Mouse (Mus musculus) neural tube, embryonic 11.5 days (tissue): ENCODE data around the gene Krt35. TPM values are rescaled to one million over a fixed set of nuclear protein-coding genes. Genes with fewer than 3 reads are reported as not detected.

Experiments used
- ATAC-seq: fragments of 200-750 bp; cut with Nextera tagmentation; 2 replicates; pipeline ENCODE4 v1.8.0; 2017; ENCODE audit warnings: moderate number of reproducible peaks, mild to moderate bottlenecking, moderate TSS enrichment, moderate library complexity; ENCODE audit not compliant: insufficient read depth, low FRiP score, low TSS enrichment
- DNase-seq: peaks from one replicate; pipeline ENCODE4 v3.0.0-alpha.2; 2015; ENCODE audit warnings: low spot score
- H3K27ac ChIP-seq: fragments of 300-500 bp; sonication (generic); 2 replicates; pipeline ENCODE4 v1.5.1; 2014; ENCODE audit warnings: low read depth, mild to moderate bottlenecking, low read length
- H3K27me3 ChIP-seq: fragments of 300-500 bp; sonication (generic); 2 replicates; pipeline ENCODE4 v1.6.1; 2014; ENCODE audit warnings: mild to moderate bottlenecking, low read length, mixed read lengths; ENCODE audit not compliant: control insufficient read depth, insufficient read depth
- H3K36me3 ChIP-seq: fragments of 300-500 bp; sonication (generic); 2 replicates; pipeline ENCODE4 v1.6.1; 2014; ENCODE audit warnings: mild to moderate bottlenecking, low read length, moderate library complexity, mixed read lengths; ENCODE audit not compliant: control insufficient read depth, insufficient read depth
- H3K4me1 ChIP-seq: fragments of 300-500 bp; sonication (generic); 2 replicates; pipeline ENCODE4 v1.6.1; 2014; ENCODE audit warnings: low read length, mixed read lengths; ENCODE audit not compliant: control insufficient read depth, insufficient read depth
- H3K4me2 ChIP-seq: fragments of 300-500 bp; sonication (generic); 2 replicates; pipeline ENCODE4 v1.6.1; 2014; ENCODE audit warnings: low read depth, mild to moderate bottlenecking, moderate library complexity
- H3K4me3 ChIP-seq: fragments of 300-500 bp; sonication (generic); 2 replicates; pipeline ENCODE4 v1.5.1; 2014; ENCODE audit warnings: low read depth, low read length
- H3K9ac ChIP-seq: fragments of 300-500 bp; sonication (generic); 2 replicates; pipeline ENCODE4 v1.6.1; 2014; ENCODE audit warnings: mild to moderate bottlenecking, low read length
- H3K9me3 ChIP-seq: fragments of 300-500 bp; sonication (generic); 2 replicates; pipeline ENCODE4 v1.6.1; 2016; ENCODE audit warnings: low read length; ENCODE audit not compliant: control insufficient read depth
- WGBS: fragments of 180-500 bp; shearing (Covaris S2); extraction: QIAGEN DNeasy Blood & Tissue Kit; methylation state at CpG from one replicate; pipeline ENCODE4 v1.1.7; 2014; 5-methylcytosine and 5-hydroxymethylcytosine counted together
- polyA plus RNA-seq: library from polyadenylated mRNA; unstranded; fragments of >200 nt; fragmentation: Nextera tagmentation; extraction: Ambion mirVana; gene quantifications from 2 replicates; pipeline ENCODE4 v1.2.1, GENCODE M21; 2014

Gene Krt35
- polyA plus RNA-seq, 1 experiment from 2014 or later, result not detected

DNA sequence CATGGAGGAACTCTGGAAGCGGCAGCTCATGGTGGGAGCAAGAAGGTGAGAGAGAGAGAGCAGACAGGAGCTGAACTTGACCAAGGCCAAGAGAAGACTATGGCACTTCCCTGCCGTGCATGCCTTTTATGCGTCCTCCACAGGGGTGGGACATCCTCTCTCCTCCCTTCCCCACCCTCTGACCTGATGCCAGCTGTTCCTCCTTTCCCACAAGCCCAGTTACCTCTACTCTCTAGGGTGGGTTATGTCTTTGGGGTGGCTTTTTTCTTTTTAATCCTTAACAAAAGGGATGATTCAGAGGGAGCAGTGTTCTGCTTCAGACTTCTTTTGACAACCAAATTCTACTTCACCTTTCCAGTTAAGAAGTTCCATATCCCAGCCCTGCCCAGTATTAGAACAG, 25.4 kb upstream of the Krt35 start, which contains the start of gene Krt13:
TSS of gene Krt13 (minus strand) at position 101 of the 400 bp plus-strand sequence.
- Histone ChIP-seq H3K4me2 (no peak within 1 kb of the TSS), H3K27me3 (no peaks in the 10 kb centered on the region), H3K9ac (no peak within 1 kb of the TSS), H3K4me1 (no peaks in the 10 kb centered on the region), H3K36me3 (no peaks in the 10 kb centered on the region), H3K27ac (no peak within 1 kb of the TSS), H3K9me3 (no peaks in the 10 kb centered on the region), H3K4me3 (no peak within 1 kb of the TSS)
- no peak for DNase-seq
- 76% methylated on average over 3 of the region's 3 CpGs for WGBS
- ATAC-seq, result no peak

DNA sequence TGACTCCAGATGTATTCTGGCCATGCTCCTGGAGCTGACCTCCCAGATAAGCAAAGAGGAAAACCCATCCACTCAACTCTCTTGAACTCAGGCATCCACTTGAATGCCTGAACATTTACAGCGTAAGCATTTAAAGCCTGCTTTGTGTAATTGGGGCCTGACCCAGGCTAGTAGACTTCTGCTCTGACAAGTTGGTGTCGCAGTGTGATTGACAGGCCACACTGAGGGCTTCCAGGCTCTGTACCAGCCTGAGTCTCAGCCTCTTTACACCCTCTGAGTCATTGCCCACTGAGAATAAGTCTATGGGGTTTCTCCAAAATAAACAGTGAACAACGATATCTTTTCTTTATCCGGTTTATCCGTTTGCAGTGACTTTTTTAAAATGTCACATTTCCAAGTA, 24.3 kb upstream of the Krt35 start:
- no peak for DNase-seq
- Histone ChIP-seq H3K9me3 (no peaks in the 10 kb centered on the region), H3K4me1 (no peaks in the 10 kb centered on the region), H3K36me3 (no peaks in the 10 kb centered on the region), H3K4me3 (no peak overlapping the region), H3K27ac (no peak overlapping the region), H3K9ac (no peak overlapping the region), H3K27me3 (no peaks in the 10 kb centered on the region), H3K4me2 (no peak overlapping the region)
- no peak for ATAC-seq
- 90% methylated on average over 5 of the region's 5 CpGs for WGBS

DNA sequence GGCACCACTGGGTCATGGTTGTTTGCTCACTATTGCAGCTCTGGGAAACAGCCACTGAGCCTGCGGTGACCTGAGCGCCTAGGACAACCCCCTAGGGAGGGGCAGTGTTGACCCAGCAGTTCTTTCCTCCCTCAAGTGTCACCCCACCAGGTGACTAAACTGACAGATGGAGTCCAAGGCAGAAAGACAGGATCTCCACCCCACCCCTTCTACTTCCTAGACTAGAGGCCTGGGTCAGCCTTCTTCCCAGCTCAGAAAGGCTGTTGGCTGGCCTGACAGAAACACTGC, 17.6 kb upstream of the Krt35 start:
- WGBS, result 38% methylated on average over 2 of the region's 2 CpGs
- Histone ChIP-seq H3K9ac (no peak overlapping the region), H3K9me3 (no peaks in the 10 kb centered on the region), H3K4me1 (no peaks in the 10 kb centered on the region), H3K4me3 (no peak overlapping the region), H3K27me3 (no peaks in the 10 kb centered on the region), H3K27ac (no peak overlapping the region), H3K4me2 (no peak overlapping the region), H3K36me3 (no peaks in the 10 kb centered on the region)
- no peak for ATAC-seq
- no peak for DNase-seq

DNA sequence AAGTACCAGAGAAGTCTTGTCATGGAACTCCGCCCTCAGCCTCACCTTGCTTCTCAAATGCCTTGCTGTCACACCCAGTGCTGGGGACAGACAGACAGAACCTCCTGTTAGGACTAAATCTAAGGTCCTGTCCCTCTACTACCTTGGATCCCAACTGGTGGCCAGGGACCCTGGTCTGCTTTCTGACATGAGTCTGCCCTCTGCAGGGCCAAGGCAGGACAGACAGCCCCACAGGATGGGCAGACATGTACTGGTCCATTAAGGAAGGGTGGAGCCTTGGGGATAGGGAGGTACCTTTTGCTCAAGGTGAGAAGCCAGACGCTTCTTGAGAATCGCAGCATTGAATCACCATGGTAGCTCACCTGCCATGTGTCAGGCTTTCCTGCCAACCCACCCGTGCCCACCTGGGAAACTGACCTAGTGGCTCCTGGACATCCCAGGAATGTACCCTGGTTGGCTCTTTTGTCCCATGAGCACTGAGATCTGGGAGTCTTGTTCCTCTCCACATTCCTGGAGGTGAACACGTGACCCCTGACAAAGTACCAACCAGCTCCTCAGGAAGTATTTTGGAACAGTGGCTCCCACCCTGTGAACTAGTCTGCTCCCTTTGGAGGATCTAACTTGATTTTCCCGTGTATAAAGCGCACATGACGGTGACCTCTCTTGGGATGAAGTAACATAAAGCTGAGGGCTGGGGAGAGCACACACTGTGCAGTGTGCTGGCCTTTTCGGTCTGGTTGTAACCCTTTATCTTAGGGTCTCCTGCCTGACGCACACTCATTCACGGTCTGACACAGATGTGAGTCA, 17.1 kb upstream of the Krt35 start:
- Histone ChIP-seq H3K36me3 (no peaks in the 10 kb centered on the region), H3K9me3 (no peaks in the 10 kb centered on the region), H3K27me3 (no peaks in the 10 kb centered on the region), H3K4me1 (no peaks in the 10 kb centered on the region), H3K9ac (no peak overlapping the region), H3K4me2 (no peak overlapping the region), H3K27ac (no peak overlapping the region), H3K4me3 (no peak overlapping the region)
- ATAC-seq (no peak), DNase-seq (no peak)
- 80% methylated on average over 11 of the region's 11 CpGs for WGBS

DNA sequence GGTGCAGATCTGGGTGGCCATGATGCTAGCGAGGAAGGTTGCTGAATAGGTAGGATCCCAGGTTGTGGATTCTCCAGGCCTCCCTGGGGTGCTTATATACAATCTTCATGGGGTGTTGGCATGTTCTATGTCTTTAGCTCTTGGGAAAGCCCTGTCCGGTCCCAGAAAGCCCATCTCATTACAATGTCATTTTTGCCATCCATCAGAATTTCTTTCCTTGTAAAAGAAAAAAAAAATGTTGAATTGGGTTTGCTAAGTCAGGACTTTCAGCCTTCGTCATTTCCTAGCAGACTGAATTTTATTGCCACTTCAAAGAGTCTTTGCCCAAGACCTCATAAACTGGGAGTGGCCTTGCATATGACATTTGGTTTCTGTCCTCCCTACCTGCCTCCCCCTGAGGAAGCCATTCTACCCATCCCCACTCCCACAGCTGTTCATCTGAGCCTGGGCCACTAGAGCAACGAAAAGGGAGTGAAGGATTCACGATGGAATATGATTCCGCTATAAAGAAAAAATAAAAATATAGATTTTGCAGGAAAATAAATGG, 9.6 kb upstream of the Krt35 start, which contains the start of gene Krt36:
TSS of gene Krt36 (minus strand) at position 51 of the 547 bp plus-strand sequence.
- Histone ChIP-seq H3K4me3 (no peak within 1 kb of the TSS), H3K9ac (no peak within 1 kb of the TSS), H3K27me3 (no peaks in the 10 kb centered on the region), H3K36me3 (no peaks in the 10 kb centered on the region), H3K4me1 (no peaks in the 10 kb centered on the region), H3K27ac (no peak within 1 kb of the TSS), H3K9me3 (no peaks in the 10 kb centered on the region), H3K4me2 (no peak within 1 kb of the TSS)
- 83% methylated on average over 6 of the region's 6 CpGs for WGBS
- no peak for ATAC-seq
- no peak for DNase-seq

DNA sequence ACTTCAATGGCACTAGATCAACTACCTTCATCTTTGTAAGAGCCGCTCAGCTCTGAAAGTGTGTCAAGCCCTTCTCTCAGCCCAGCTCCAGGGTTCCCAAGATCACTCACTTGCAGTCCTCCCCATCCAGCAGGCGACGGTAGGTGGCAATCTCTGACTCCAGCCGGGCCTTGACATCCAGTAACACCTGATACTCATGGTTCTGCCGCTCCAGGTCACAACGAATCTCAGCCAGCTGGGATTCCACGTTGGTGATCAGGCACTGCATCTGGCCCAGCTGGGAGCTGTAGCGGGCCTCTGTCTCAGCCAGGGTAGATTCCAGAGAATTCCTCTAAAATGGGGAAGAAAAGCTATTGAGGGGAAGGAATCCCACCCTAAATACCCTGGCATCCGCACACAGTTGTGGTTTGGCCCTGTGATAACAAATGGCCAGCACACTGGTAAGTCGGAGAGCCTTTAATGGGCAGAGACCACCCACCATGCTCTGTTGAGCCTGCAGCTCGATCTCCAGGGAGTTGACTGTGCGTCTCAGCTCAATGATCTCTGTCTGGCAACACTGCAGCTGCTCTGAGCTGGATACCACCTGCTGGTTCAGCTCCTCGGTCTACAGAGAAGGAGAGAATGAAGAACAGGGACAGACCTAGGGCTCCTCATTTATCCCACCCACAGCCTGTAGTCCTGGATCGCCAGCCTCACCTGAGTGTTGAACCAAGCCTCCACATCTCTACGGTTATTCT, 6.8 kb upstream of the Krt35 start:
- ATAC-seq, result no peak
- WGBS, result 67% methylated on average over 15 of the region's 15 CpGs

DNA sequence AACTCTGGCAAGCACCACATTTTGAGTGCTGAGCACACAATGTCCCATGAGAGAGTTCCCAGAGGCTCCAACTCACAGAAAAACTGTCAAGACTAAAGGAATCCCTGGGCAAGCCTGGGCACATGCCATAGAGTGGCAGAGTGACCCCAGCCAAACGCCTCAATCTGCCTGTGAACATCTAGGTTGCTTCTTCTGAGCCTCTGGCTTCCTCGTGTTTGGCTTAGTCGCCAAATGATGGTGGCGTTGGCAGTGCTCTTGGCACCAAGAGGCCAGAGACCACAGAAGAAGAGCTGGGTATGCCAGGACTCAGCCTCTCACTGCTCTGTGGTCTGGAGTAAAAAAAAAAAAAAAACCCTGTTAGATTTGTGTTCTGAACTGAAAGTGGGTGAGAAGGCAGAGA, 4.3 kb upstream of the Krt35 start:
- no peak overlapping the region for H3K4me2 ChIP-seq
- H3K4me1 ChIP-seq, result no peaks in the 10 kb centered on the region
- 79% methylated on average over 4 of the region's 4 CpGs for WGBS
- H3K27me3 ChIP-seq, result no peaks in the 10 kb centered on the region
- H3K4me3 ChIP-seq, result no peak overlapping the region
- H3K36me3 ChIP-seq, result no peaks in the 10 kb centered on the region
- H3K27ac ChIP-seq, result no peak overlapping the region
- H3K9me3 ChIP-seq, result no peaks in the 10 kb centered on the region
- DNase-seq (no peak), ATAC-seq (no peak)
- no peak overlapping the region for H3K9ac ChIP-seq

More for the DNA sequence above, 6.8 kb upstream of the Krt35 start:
- H3K4me2 ChIP-seq, result no peak overlapping the region
- H3K4me1 ChIP-seq, result no peaks in the 10 kb centered on the region
- H3K9ac ChIP-seq, result no peak overlapping the region
- H3K27me3 ChIP-seq, result no peaks in the 10 kb centered on the region
- no peak overlapping the region for H3K27ac ChIP-seq
- no peaks in the 10 kb centered on the region for H3K36me3 ChIP-seq
- DNase-seq, result no peak
- H3K4me3 ChIP-seq, result no peak overlapping the region
- no peaks in the 10 kb centered on the region for H3K9me3 ChIP-seq

DNA sequence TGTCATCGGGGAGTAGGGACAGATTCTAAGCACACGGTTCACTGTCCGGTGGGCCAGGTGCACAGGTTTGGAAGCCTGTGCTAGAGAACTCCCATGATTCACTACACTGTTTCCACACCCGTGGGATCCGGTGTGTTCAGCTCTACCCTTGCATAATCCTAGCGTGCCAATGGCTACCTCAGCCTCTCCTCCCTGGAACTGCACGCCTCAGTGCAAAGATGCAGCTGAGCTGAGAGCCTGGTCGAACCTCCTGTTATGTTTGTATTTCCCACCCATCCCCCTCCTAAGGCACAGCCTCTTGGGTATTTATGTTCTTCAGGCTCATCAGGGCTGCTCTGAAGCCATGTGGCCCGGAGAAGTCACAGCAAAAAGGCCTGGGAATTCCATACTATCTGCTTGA, 1.8 kb upstream of the Krt35 start:
- Histone ChIP-seq H3K4me1 (no peaks in the 10 kb centered on the region), H3K27me3 (no peaks in the 10 kb centered on the region), H3K4me3 (no peak overlapping the region), H3K9me3 (no peaks in the 10 kb centered on the region), H3K27ac (no peak overlapping the region), H3K36me3 (no peaks in the 10 kb centered on the region), H3K4me2 (no peak overlapping the region), H3K9ac (no peak overlapping the region)
- DNase-seq, result no peak
- 63% methylated on average over 9 of the region's 9 CpGs for WGBS
- ATAC-seq, result no peak
